Comparison of ENCODE assay signal across 20 mouse cellular contexts in genomic region chr2:73404980-73405379, GRCm38 (mm10). TPM values are rescaled to one million over a fixed set of nuclear protein-coding genes. Genes with fewer than 3 reads are reported as not detected.
DNase-seq lines count a peak whose midpoint lies in the region; ATAC-seq and TF ChIP-seq lines count a peak whose summit lies in the region.
"Had no signal": no experiment of that assay in that cellular context is flagged by ENCODE, and none has a peak within 500 bp of the region (broad histone marks: within the 10 kb centered on the region; RNA-seq: fewer than 3 reads in every experiment).

No protein-coding gene starts in this region.

- intact Hi-C loops in heart, postnatal 14 days (cut with DNase I) = no loop called here
- intact Hi-C loops in gastrocnemius, adult 2 months (cut with DNase I) = no loop called here

- TF ChIP-seq CTCF in gastrocnemius, adult 2 months (IDR thresholded peaks at IDR 0.05) = no peak

- H3K27ac ChIP-seq in gastrocnemius, adult 2 months = no peak overlapping the region
- H3K27ac ChIP-seq: forebrain, embryonic 13.5 days; forebrain, embryonic 15.5 days had no signal

- DNase-seq in CD4-positive, CD25-positive, alpha-beta regulatory T cell, adult 2 months (ENCODE audit: low read depth, low spot score) = peak; percentile 21
- DNase-seq in heart, adult 11 months = peak; percentile 64
- DNase-seq in heart, postnatal 14 days = no peak
- DNase-seq in induced T-regulatory cell, adult 2 months (ENCODE audit: low read depth) = peak; percentile 49
- DNase-seq in kidney, adult 11 months = no peak
- DNase-seq in gastrocnemius, adult 2 months = no peak
- DNase-seq: adrenal gland, adult 8-10 months; adrenal gland, postnatal 14 days; adrenal gland, postnatal 36 days; B cell, adult 2 months; cerebellum, adult 11-12 months; cerebellum, adult 2 months; cerebellum, adult 9-10 months; cerebellum, postnatal 10 days; cerebellum, postnatal 25 days; forebrain, postnatal 0 days had no signal

- ATAC-seq in CD4-positive, CD25-positive, alpha-beta regulatory T cell, adult 4 months = no peak
- ATAC-seq: forebrain, embryonic 13.5 days; forebrain, embryonic 15.5 days; forebrain, postnatal 0 days; Patski had no signal

- no peak overlapping the region for H3K4me3 ChIP-seq in gastrocnemius, adult 2 months
- H3K4me3 ChIP-seq: forebrain, embryonic 13.5 days; forebrain, embryonic 15.5 days had no signal

RNA-seq across cellular contexts. Expression of gene Gpr155, which starts 18.6 kb away (rescaled TPM):
- 10 to 100 TPM; 13.4 to 22.5 TPM for polyA plus RNA-seq in CD4-positive, CD25-positive, alpha-beta regulatory T cell, adult 4 months (2017; shearing (Covaris generic))
- total RNA-seq in heart, postnatal 14 days (2021) = 10 to 100 TPM; 10.8 to 11.1 TPM
- total RNA-seq in gastrocnemius, adult 2 months (2021) = 10 to 100 TPM; 14.1 to 15.7 TPM

Comparison
In these comparisons a context has a peak if more than half of its experiments do, and no peak if none do; other contexts are left out.
1. DNase-seq: peak in CD4-positive, CD25-positive, alpha-beta regulatory T cell, adult 2 months (single experiment), heart, adult 11 months (single experiment) and induced T-regulatory cell, adult 2 months (single experiment); none in heart, postnatal 14 days (0 of 2), kidney, adult 11 months (single experiment) and gastrocnemius, adult 2 months (single experiment).